Mouse (Mus musculus): ENCODE results near the gene Lrrc2.

DNA sequence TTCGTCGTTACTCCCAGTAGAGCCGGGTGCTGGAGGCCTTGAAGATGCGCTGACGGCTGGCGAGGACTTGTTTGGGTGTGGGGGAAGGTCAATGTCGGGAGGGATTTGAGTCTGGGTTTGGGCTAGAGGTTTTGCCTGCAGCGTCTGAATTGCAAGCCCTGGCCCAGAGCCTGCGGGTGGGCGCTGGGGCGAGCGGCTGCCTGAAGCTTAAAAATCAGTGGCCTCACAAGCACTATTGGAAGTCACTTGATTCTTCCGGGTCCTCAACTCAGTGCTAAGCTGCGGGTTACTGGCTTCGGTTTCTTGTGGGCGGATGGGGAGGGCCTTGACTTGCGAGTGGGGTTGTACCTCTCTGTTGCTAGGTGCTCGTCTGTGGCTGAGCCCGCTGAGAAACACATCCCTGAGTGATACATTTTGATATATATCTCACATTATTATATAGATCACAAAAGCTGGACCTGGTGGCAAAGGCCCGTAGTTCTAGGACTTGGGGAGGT, 4.7 kb upstream of the Lrrc2 start:
- no peak for TF ChIP-seq CTCF (IDR thresholded peaks at IDR 0.05; ENCODE audit: low read depth)
- no peak for TF ChIP-seq EP300 (IDR thresholded peaks at IDR 0.05; ENCODE audit: low read depth)

Measured in heart, postnatal 0 days (tissue).